Mouse (Mus musculus) embryonic facial prominence, embryonic 10.5 days (tissue): ENCODE data around the gene Tet2. TPM values are rescaled to one million over a fixed set of nuclear protein-coding genes. Genes with fewer than 3 reads are reported as not detected.
A peak's percentile ranks its signal among the peaks of the same experiment; 100 is the strongest.
"Not testable (repeated sequence)": the region's sequence is repeated elsewhere in the genome, so short reads cannot be mapped to it uniquely, and the experiment has no call there.

Experiments used
- DNase-seq: peaks from one replicate; pipeline ENCODE4 v3.0.0-alpha.2; 2017; ENCODE audit warnings: low spot score
- H3K27ac ChIP-seq: fragments of 300-500 bp; sonication (generic); replicated peaks from 2 replicates; pipeline ENCODE4 v1.5.1; 2016; ENCODE audit warnings: mild to moderate bottlenecking
- H3K27me3 ChIP-seq: fragments of 300-500 bp; sonication (generic); replicated peaks from 2 replicates; pipeline ENCODE4 v1.6.1; 2016; ENCODE audit warnings: low read depth, mild to moderate bottlenecking; ENCODE audit not compliant: poor library complexity, severe bottlenecking
- H3K36me3 ChIP-seq: fragments of 300-500 bp; sonication (generic); replicated peaks from 2 replicates; pipeline ENCODE4 v1.6.1; 2016; ENCODE audit warnings: mild to moderate bottlenecking, moderate library complexity
- H3K4me1 ChIP-seq: fragments of 300-500 bp; sonication (generic); 2 replicates; pipeline ENCODE4 v1.6.1; 2016
- H3K4me3 ChIP-seq: fragments of 300-500 bp; sonication (generic); 2 replicates; pipeline ENCODE4 v1.5.1; 2016; ENCODE audit warnings: mild to moderate bottlenecking, moderate library complexity
- H3K9me3 ChIP-seq: fragments of 300-500 bp; sonication (generic); 2 replicates; pipeline ENCODE4 v1.6.1; 2016; ENCODE audit warnings: mild to moderate bottlenecking
- WGBS: fragments of 180-500 bp; shearing (Covaris S2); methylation state at CpG from one replicate; pipeline ENCODE4 v1.1.7; 2016; 5-methylcytosine and 5-hydroxymethylcytosine counted together
- polyA plus RNA-seq: library from polyadenylated mRNA; unstranded; fragments of >200 nt; fragmentation: Nextera tagmentation; extraction: Ambion mirVana; gene quantifications from 2 replicates; pipeline ENCODE4 v1.2.1, GENCODE M21; 2016

The Tet2 gene
- polyA plus RNA-seq: 18.5 and 19.0 TPM in 2 replicates

DNA sequence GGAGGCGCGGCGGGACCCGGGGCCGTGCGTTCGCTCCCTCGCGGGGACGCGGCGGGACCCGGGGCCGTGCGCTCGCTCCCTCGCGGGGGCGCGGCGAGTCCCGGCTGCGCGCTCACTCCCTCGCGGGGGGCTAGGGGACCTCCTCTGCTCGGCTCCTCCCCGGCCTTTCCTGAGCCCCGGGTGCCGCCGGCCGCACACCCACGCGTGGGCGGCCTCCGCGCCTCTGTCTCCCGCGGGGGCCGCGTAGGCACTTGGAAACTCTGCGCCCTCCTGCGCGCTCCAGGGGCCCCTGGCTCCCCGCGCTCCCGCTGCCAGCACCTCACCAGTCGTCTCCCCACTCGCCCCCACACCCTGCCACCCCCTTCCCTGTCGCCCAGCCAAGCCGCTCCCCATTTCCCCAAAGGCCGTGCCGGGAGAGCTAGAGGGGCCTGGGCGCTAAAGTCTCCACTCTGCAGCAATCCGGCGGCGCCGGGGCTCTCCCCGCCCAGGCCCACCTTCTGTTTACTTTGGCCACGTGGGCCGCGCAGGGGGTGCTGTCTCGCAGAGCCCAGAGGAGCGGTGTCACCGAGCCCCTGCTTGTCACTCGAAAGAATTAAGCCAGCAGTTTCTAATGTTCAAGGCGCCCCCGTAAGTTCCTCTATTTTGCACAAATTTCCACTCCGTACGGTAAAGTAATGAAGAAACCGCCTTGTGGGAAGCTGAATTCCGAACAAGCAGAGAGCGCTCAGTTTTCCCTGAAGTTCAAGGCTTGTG lies at the start of gene Tet2:
Gene Tet2 (minus strand): TSS at position 589 of the 753 bp plus-strand sequence.
- Histone ChIP-seq H3K27me3 (0 out of 2 replicates have a peak, but pooled peaks cover 5% of the 10 kb centered on the region), H3K4me1 (peaks cover 16% of the 10 kb centered on the region; the same call in 1 of the 2 replicates), H3K27ac (peak within 1 kb of the TSS; percentile 94), H3K4me3 (peak within 1 kb of the TSS; percentile 90), H3K36me3 (no peaks in the 10 kb centered on the region), H3K9me3 (no peaks in the 10 kb centered on the region)
- DNase-seq: peak; percentile 78
- under 1% methylated on average over 73 of the region's 73 CpGs for WGBS

- H3K4me3 ChIP-seq, H3K4me1 ChIP-seq, H3K36me3 ChIP-seq, H3K9me3 ChIP-seq, DNase-seq, H3K27ac ChIP-seq, H3K27me3 ChIP-seq: not testable (repeated sequence)
- WGBS: 84% methylated on average over 2 of the region's 2 CpGs
Observed at GRCm38 (mm10) chr3:133592995-133593394, 48.1 kb upstream of the Tet2 start.

DNA sequence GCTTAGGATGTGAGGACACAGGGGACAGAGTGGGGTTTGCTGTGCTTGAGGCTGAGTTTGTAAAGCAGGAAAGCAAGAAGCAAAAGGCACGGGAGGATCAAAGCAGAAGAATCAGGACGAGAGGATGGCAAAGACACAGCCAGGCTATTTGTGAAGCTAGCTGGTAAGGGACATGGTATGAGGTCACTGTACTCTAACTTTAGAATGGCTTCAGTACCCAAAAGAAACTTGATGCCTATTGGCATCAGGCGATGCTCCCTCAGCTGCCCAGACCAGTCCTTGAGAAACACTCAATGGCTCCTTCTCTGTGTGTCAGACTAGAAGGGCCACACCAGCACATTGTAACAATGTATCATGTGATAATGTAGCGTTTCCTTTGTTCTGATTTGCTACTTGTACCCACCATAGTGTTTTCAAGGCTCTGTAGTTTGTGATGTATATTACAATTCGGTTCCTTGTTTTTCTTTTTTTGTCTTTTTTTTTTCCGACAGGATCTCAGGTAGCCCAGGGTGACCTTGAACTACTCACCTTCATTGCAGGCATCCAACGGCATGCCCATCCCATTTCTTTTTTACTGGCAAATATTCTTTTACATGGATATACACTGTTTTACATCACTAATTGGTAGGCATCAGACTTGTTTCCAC lies 45.7 kb upstream of the Tet2 start:
- Histone ChIP-seq H3K4me3 (no peak overlapping the region), H3K9me3 (no peaks in the 10 kb centered on the region), H3K27ac (no peak overlapping the region), H3K4me1 (no peaks in the 10 kb centered on the region), H3K27me3 (no peaks in the 10 kb centered on the region), H3K36me3 (no peaks in the 10 kb centered on the region)
- DNase-seq: no peak
- WGBS: 85% methylated on average over 7 of the region's 7 CpGs

DNA sequence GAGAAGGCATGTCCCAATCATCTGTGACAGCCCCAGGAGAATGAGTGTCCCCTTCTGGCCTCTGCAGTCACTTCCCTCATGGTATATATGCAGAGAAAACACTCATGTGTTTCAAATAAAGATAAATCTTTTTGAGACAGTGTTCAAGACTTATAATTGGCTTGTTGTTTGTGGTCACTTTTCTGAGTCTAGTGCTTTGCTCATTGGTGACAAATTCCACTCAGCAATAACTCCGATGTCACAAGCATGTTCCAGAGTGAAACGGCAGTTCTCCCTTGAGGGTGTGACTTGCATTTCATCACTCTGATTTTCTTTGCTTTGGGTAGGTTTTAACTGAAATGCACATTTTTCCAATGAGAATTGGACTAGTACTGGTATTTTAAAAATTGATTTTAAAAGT lies 40.1 kb upstream of the Tet2 start:
- Histone ChIP-seq H3K9me3 (no peaks in the 10 kb centered on the region), H3K27me3 (no peaks in the 10 kb centered on the region), H3K36me3 (no peaks in the 10 kb centered on the region), H3K4me3 (no peak overlapping the region), H3K4me1 (no peaks in the 10 kb centered on the region), H3K27ac (no peak overlapping the region)
- no peak for DNase-seq
- WGBS: 92% methylated on average over 2 of the region's 2 CpGs

DNA sequence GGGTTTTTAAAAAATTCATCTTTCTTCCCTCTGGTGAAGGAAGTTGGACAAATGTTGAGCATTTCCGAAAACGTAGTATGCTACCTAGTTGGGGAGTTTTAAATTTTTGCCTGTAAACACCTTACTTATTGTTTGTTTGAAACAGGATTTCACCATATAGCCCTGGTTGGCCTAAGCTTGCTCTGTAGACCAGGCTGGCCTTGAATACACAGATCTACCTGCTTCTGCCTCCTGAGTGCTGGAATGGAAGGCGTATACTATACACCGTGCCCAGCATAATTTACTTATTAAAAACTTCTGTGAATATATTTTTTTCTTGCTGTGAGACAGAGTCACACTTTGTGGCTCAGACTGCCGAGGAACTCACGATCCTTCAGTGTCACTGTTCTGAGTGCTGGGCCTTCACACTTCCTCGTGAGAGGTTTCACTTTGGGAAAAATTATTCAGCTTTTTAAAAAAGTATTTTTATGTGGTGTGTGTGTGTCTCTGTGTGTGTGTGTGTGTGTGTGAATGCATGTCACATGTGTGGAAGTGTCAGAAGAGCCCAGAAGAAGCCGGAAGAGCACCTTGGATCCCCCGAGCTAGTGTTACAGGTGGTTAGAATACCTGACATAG lies 38.6 kb upstream of the Tet2 start:
- Histone ChIP-seq H3K9me3 (no peaks in the 10 kb centered on the region), H3K4me1 (peaks cover 8% of the 10 kb centered on the region), H3K4me3 (no peak overlapping the region), H3K27me3 (no peaks in the 10 kb centered on the region), H3K27ac (no peak overlapping the region), H3K36me3 (no peaks in the 10 kb centered on the region)
- DNase-seq: no peak
- 87% methylated on average over 9 of the region's 9 CpGs for WGBS

DNA sequence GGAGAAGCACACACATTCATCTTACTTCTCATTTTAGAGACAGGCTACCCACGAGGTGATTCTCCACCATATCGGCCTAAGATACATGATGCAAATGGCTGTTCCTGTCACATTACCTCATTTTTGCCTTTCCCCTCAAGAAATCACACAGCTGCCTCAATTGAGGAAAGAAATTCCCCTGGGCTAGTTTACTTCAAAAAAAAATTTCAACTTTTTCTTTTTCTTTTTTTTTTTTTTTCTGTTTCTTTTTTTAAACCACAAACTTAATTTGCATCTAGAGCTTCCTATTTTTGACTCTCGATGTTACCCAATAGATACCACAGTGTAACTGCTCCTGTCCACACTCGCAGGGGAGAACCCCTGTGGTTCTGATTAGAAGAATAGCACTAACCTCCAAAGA lies 38.0 kb upstream of the Tet2 start:
- no peak for DNase-seq
- H3K36me3 ChIP-seq: no peaks in the 10 kb centered on the region
- H3K9me3 ChIP-seq: no peaks in the 10 kb centered on the region
- H3K27ac ChIP-seq: no peak overlapping the region
- H3K4me1 ChIP-seq: peaks cover 8% of the 10 kb centered on the region
- H3K27me3 ChIP-seq: no peaks in the 10 kb centered on the region
- no peak overlapping the region for H3K4me3 ChIP-seq
- WGBS: 84% methylated on average over 4 of the region's 4 CpGs

DNA sequence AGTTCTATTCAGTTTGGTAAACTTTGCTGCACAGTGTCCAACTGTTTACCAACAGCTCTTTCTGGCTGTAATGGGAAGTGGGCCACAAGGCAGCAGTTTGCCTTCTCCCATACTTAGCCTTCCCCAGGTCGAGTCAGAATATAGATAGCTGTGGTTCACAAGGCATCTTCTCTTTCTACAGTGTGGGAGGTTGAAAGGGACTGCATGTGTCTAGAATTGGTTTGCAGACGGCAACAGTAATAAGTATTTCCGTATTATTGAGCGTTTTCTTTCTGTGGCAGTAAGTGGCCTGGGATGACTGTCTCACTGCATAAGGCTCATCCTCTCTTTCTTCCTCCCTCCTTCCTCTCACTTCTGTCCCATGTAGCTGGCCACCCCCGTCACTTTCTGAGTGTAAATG lies 37.2 kb upstream of the Tet2 start:
- no peak overlapping the region for H3K27ac ChIP-seq
- no peaks in the 10 kb centered on the region for H3K9me3 ChIP-seq
- no peaks in the 10 kb centered on the region for H3K27me3 ChIP-seq
- no peaks in the 10 kb centered on the region for H3K36me3 ChIP-seq
- WGBS: 84% methylated on average over 5 of the region's 5 CpGs
- no peak overlapping the region for H3K4me3 ChIP-seq
- H3K4me1 ChIP-seq: peaks cover 8% of the 10 kb centered on the region
- no peak for DNase-seq

GRCm38 (mm10) chr3:133581541-133581940 lies 36.6 kb upstream of the Tet2 start:
- Histone ChIP-seq H3K4me3 (no peak overlapping the region), H3K27me3 (no peaks in the 10 kb centered on the region), H3K36me3 (no peaks in the 10 kb centered on the region), H3K27ac (no peak overlapping the region), H3K4me1 (peaks cover 8% of the 10 kb centered on the region), H3K9me3 (no peaks in the 10 kb centered on the region)
- DNase-seq: no peak
- WGBS: 86% methylated on average over 4 of the region's 4 CpGs

- no peaks in the 10 kb centered on the region for H3K27me3 ChIP-seq
- H3K27ac ChIP-seq: peak overlapping the region; percentile 6; the same call in 1 of the 2 replicates
- no peak for DNase-seq
- 93% methylated on average over 9 of the region's 9 CpGs for WGBS
- no peaks in the 10 kb centered on the region for H3K36me3 ChIP-seq
- H3K4me1 ChIP-seq: peaks cover 8% of the 10 kb centered on the region
- H3K4me3 ChIP-seq: no peak overlapping the region
- no peaks in the 10 kb centered on the region for H3K9me3 ChIP-seq
Observed at GRCm38 (mm10) chr3:133579671-133580070, 34.7 kb upstream of the Tet2 start.

DNA sequence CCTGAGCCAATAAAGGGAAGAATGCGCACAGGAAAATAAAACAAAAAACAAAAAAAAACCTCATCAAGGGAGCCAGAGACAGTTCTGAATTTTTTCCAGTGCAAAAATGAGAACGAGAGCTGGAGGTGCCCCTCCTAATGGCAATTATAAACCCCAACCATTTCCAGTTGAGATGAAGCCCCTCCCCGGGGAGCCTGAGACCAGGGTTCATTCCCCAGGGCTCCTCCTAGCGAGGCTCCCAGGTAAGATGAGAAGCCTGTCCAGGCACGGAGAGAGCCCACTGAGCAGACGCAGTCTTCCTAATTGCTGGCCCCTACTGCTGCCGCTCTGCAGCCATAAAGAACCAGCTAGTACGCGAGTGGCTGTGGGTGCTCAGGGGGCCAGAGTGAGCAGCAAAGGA lies 34.2 kb upstream of the Tet2 start:
- Histone ChIP-seq H3K9me3 (no peaks in the 10 kb centered on the region), H3K4me3 (no peak overlapping the region), H3K27me3 (no peaks in the 10 kb centered on the region), H3K36me3 (no peaks in the 10 kb centered on the region), H3K27ac (0 out of 2 replicates have a peak overlapping the region, but pooled peaks have one; percentile 6), H3K4me1 (peaks cover 8% of the 10 kb centered on the region)
- 37% methylated on average over 9 of the region's 9 CpGs for WGBS
- peak; percentile 20 for DNase-seq

GRCm38 (mm10) chr3:133574969-133575368 lies 30.0 kb upstream of the Tet2 start:
- H3K27ac ChIP-seq: no peak overlapping the region
- no peaks in the 10 kb centered on the region for H3K9me3 ChIP-seq
- H3K4me3 ChIP-seq: no peak overlapping the region
- WGBS: 79% methylated on average over 6 of the region's 6 CpGs
- H3K27me3 ChIP-seq: no peaks in the 10 kb centered on the region
- DNase-seq: no peak
- no peaks in the 10 kb centered on the region for H3K36me3 ChIP-seq
- peaks cover 8% of the 10 kb centered on the region for H3K4me1 ChIP-seq

DNA sequence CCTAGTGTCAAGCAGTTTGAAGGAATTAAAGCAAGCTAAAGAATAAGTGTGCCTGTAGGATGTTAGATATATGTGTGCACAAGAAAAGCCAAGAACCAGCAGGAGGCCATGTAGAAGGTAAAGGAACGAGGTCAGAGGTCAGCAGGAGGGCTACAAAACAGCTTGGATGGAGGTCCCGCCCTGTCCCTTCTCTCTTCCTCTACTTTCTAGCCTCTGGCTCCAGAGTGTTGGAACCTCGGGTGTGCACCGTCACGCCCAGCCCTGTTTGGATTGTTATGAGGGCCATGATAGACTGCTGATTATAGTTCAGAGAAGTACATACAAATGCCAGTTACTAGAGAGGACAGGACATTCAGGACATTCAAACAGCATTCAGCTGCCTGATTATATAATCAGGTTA lies 27.0 kb upstream of the Tet2 start:
- DNase-seq: no peak
- H3K9me3 ChIP-seq: no peaks in the 10 kb centered on the region
- WGBS: 79% methylated on average over 5 of the region's 5 CpGs

More for the DNA sequence above, 27.0 kb upstream of the Tet2 start:
- Histone ChIP-seq H3K27me3 (no peaks in the 10 kb centered on the region), H3K4me1 (no peaks in the 10 kb centered on the region), H3K27ac (no peak overlapping the region), H3K4me3 (no peak overlapping the region), H3K36me3 (no peaks in the 10 kb centered on the region)
